Mouse (Mus musculus) lung, postnatal 0 days (tissue): ENCODE results near the gene P2ry2.

ENCODE experiments used
- CTCF ChIP-seq: IDR thresholded peaks from 2 replicates; pipeline ENCODE4 v1.5.1; 2016; ENCODE audit warnings: antibody characterized with exemption, mild to moderate bottlenecking
- EP300 ChIP-seq: IDR thresholded peaks from 2 replicates; pipeline ENCODE4 v1.6.1; 2016; ENCODE audit warnings: antibody characterized with exemption, mild to moderate bottlenecking, control low read depth

- TF ChIP-seq CTCF (peak; percentile 92), EP300 (no peak)
Observed at GRCm38 (mm10) chr7:100965079-100965478, 47.6 kb downstream of the P2ry2 start.
